In genomic region chrX:151521786-151522522, GRCm38 (mm10) we compare ENCODE assay signal across 8 mouse cellular contexts. TPM values are rescaled to one million over a fixed set of nuclear protein-coding genes. Genes with fewer than 3 reads are reported as not detected.
DNase-seq lines count a peak whose midpoint lies in the region; ATAC-seq and TF ChIP-seq lines count a peak whose summit lies in the region.

No protein-coding gene starts in this region.

- H3K4me2 ChIP-seq in hindbrain, embryonic 14.5 days (replicated peaks), result peak overlapping the region; percentile 52
- peak overlapping the region; percentile 53 for H3K4me2 ChIP-seq in limb, embryonic 15.5 days
- H3K4me2 ChIP-seq in midbrain, embryonic 14.5 days (ENCODE audit: low read length), result peak overlapping the region; percentile 64

- H3K27me3 ChIP-seq in forebrain, embryonic 10.5 days (ENCODE audit: poor library complexity, severe bottlenecking), result peaks cover 30% of the 10 kb centered on the region
- H3K27me3 ChIP-seq in hindbrain, embryonic 14.5 days (ENCODE audit: control insufficient read depth, insufficient read depth, low read length), result no peaks in the 10 kb centered on the region
- peaks cover 6% of the 10 kb centered on the region for H3K27me3 ChIP-seq in limb, embryonic 15.5 days
- H3K27me3 ChIP-seq in midbrain, embryonic 14.5 days (ENCODE audit: control insufficient read depth, insufficient read depth, low read length), result no peaks in the 10 kb centered on the region

- H3K9ac ChIP-seq in hindbrain, embryonic 14.5 days, result peak overlapping the region; percentile 79
- H3K9ac ChIP-seq in limb, embryonic 15.5 days, result peak overlapping the region; percentile 45; the same call in 1 of the 2 replicates
- H3K9ac ChIP-seq in midbrain, embryonic 14.5 days (replicated peaks; ENCODE audit: low read length), result peak overlapping the region; percentile 72

- no peaks in the 10 kb centered on the region; the same call in 1 of the 2 replicates for H3K9me3 ChIP-seq in forebrain, embryonic 10.5 days
- H3K9me3 ChIP-seq in hindbrain, embryonic 14.5 days (ENCODE audit: control insufficient read depth, low read length), result no peaks in the 10 kb centered on the region
- H3K9me3 ChIP-seq in limb, embryonic 15.5 days, result no peaks in the 10 kb centered on the region
- no peaks in the 10 kb centered on the region for H3K9me3 ChIP-seq in midbrain, embryonic 14.5 days (ENCODE audit: control insufficient read depth, low read length)

- H3K4me3 ChIP-seq in left cerebral cortex, adult 2 months, result peak overlapping the region; percentile 47
- H3K4me3 ChIP-seq in forebrain, embryonic 10.5 days, result peak overlapping the region; percentile 64
- H3K4me3 ChIP-seq in hindbrain, embryonic 14.5 days (replicated peaks; ENCODE audit: low read length), result peak overlapping the region; percentile 50
- peak overlapping the region; percentile 57 for H3K4me3 ChIP-seq in limb, embryonic 15.5 days
- peak overlapping the region; percentile 53 for H3K4me3 ChIP-seq in midbrain, embryonic 14.5 days (replicated peaks; ENCODE audit: low read depth, low read length)

- peak overlapping the region; percentile 18; the same call in 1 of the 2 replicates for H3K27ac ChIP-seq in left cerebral cortex, adult 2 months
- H3K27ac ChIP-seq in forebrain, embryonic 10.5 days, result peak overlapping the region; percentile 94
- H3K27ac ChIP-seq in hindbrain, embryonic 14.5 days, result peak overlapping the region; percentile 98
- H3K27ac ChIP-seq in limb, embryonic 15.5 days, result peak overlapping the region; percentile 47
- peak overlapping the region; percentile 97 for H3K27ac ChIP-seq in midbrain, embryonic 14.5 days (replicated peaks; ENCODE audit: low read depth, low read length)

- peak; percentile 7 to 12 for DNase-seq in left cerebral cortex, adult 2 months (ENCODE audit: extremely low spot score in 1 of 2, low spot score in 2 of 2)
- DNase-seq in left cerebral cortex, adult 11 months (ENCODE audit: low spot score), result no peak
- DNase-seq in brain, embryonic 14.5 days (ENCODE audit: low read depth), result peak; percentile 47
- peak; percentile 15 for DNase-seq in forebrain, embryonic 10.5 days (ENCODE audit: extremely low spot score, low spot score)
- DNase-seq in hindbrain, embryonic 14.5 days (ENCODE audit: low spot score), result peak; percentile 24
- DNase-seq in midbrain, embryonic 14.5 days, result peak; percentile 49
- peak; percentile 6 to 17 for DNase-seq in thymus, postnatal 36 days

- ATAC-seq in hindbrain, embryonic 14.5 days (ENCODE audit: low FRiP score), result no peak
- no peak for ATAC-seq in limb, embryonic 15.5 days (ENCODE audit: insufficient number of reproducible peaks, low FRiP score, low TSS enrichment, low read depth)
- ATAC-seq in midbrain, embryonic 14.5 days (ENCODE audit: low FRiP score, low TSS enrichment), result no peak

- 22% methylated on average over 25 of the region's 25 CpGs for WGBS in forebrain, embryonic 10.5 days
- WGBS in hindbrain, embryonic 14.5 days, result 16% methylated on average over 25 of the region's 25 CpGs
- 19% methylated on average over 25 of the region's 25 CpGs for WGBS in limb, embryonic 15.5 days
- 28% methylated on average over 25 of the region's 25 CpGs for WGBS in midbrain, embryonic 14.5 days

- no peak for TF ChIP-seq CTCF in left cerebral cortex, adult 2 months (IDR thresholded peaks at IDR 0.05)
- TF ChIP-seq CTCF in brain, embryonic 14.5 days (IDR thresholded peaks at IDR 0.05; ENCODE audit: borderline replicate concordance, extremely low read depth, insufficient read depth, insufficient read length), result no peak

- H3K36me3 ChIP-seq in forebrain, embryonic 10.5 days (replicated peaks), result peaks cover 11% of the 10 kb centered on the region
- no peaks in the 10 kb centered on the region for H3K36me3 ChIP-seq in hindbrain, embryonic 14.5 days (replicated peaks; ENCODE audit: control insufficient read depth, insufficient read depth)
- H3K36me3 ChIP-seq in limb, embryonic 15.5 days, result no peaks in the 10 kb centered on the region
- H3K36me3 ChIP-seq in midbrain, embryonic 14.5 days (ENCODE audit: control insufficient read depth, insufficient read depth, low read length), result no peaks in the 10 kb centered on the region

- TF ChIP-seq POLR2A in brain, embryonic 14.5 days (IDR thresholded peaks at IDR 0.05; ENCODE audit: borderline replicate concordance, extremely low read depth, insufficient read depth, insufficient read length, poor library complexity, severe bottlenecking), result no peak

- H3K4me1 ChIP-seq in forebrain, embryonic 10.5 days, result peaks cover 8% of the 10 kb centered on the region
- H3K4me1 ChIP-seq in hindbrain, embryonic 14.5 days (replicated peaks; ENCODE audit: control insufficient read depth, insufficient read depth, low read length), result 0 out of 2 replicates have a peak, but pooled peaks cover 3% of the 10 kb centered on the region
- H3K4me1 ChIP-seq in limb, embryonic 15.5 days, result no peaks in the 10 kb centered on the region
- no peaks in the 10 kb centered on the region for H3K4me1 ChIP-seq in midbrain, embryonic 14.5 days (ENCODE audit: control insufficient read depth, insufficient read depth, low read length)

- intact Hi-C loops in left cerebral cortex, adult 2 months (cut with DNase I), result loop anchor here (2.0 to 5.0 kb wide), 3 partner anchors 177 to 480 kb away; partner anchors contain the start of genes Fam120c and Hsd17b10

RNA-seq across cellular contexts. Expression of gene Phf8, which starts 1.5 kb away (rescaled TPM):
- 10 to 100 TPM; 30.7 to 33.0 TPM for total RNA-seq in left cerebral cortex, adult 2 months (2021)
- polyA plus RNA-seq in brain, embryonic 14.5 days (2012; rRNA removed), result 25.3 and 29.9 TPM in 2 replicates
- polyA plus RNA-seq in forebrain, embryonic 10.5 days (2016; fragmentation: Nextera tagmentation; extraction: Ambion mirVana), result 26.1 and 27.4 TPM in 2 replicates
- polyA plus RNA-seq in hindbrain, embryonic 14.5 days (2014; fragmentation: Nextera tagmentation; extraction: Ambion mirVana), result 16.8 and 24.0 TPM in 2 replicates
- 12.8 and 14.8 TPM in 2 replicates for polyA plus RNA-seq in limb, embryonic 15.5 days (2015; fragmentation: Nextera tagmentation; extraction: Ambion mirVana)
- polyA plus RNA-seq in midbrain, embryonic 14.5 days (2014; fragmentation: Nextera tagmentation; extraction: Ambion mirVana), result 18.5 and 29.2 TPM in 2 replicates

Comparison
In these comparisons a context has a peak if more than half of its experiments do, and no peak if none do; other contexts are left out.
1. H3K27ac ChIP-seq: peak in every context shown above with its lines; median percentile 98 in hindbrain, embryonic 14.5 days; 97 in midbrain, embryonic 14.5 days; 94 in forebrain, embryonic 10.5 days; 47 in limb, embryonic 15.5 days; 18 in left cerebral cortex, adult 2 months.